Mouse (Mus musculus) layer of hippocampus, postnatal 14 days (tissue): ENCODE measurements at regions not wholly inside any gene's neighbourhood (a gene's known extent, or its start where the extent isn't known, plus 50 kb on each side); places are given as distances from the start of the nearest gene placed in this dataset.

Experiments
- DNase-seq, 2 experiments: peaks; one replicate each; pipeline ENCODE4 v3.0.0; 2021 to 2022; ENCODE audit warnings: low spot score in 2 of 2, mixed read lengths in 1 of 2

DNA sequence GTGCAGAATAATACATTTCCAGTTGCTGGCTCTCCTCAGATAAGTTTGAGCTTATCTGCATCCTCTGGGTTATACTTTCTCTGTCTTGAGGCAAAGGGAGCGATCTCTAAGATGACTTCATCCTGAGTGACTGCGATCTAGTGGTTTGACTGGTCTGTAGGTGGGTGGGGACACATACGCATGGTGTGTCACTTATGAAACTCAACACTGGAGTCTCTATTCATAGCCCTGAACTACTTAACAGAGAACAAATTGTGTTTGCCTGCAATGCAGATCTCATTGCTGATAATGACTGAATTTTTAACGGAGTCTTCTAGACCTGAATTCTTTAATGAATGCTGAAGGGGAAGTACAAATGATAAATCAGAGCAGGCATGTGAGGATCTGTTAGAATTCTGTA, 244.7 kb upstream of the Msx2 start:
- peak in 1 of 2 experiments; percentile 31 for DNase-seq

DNA sequence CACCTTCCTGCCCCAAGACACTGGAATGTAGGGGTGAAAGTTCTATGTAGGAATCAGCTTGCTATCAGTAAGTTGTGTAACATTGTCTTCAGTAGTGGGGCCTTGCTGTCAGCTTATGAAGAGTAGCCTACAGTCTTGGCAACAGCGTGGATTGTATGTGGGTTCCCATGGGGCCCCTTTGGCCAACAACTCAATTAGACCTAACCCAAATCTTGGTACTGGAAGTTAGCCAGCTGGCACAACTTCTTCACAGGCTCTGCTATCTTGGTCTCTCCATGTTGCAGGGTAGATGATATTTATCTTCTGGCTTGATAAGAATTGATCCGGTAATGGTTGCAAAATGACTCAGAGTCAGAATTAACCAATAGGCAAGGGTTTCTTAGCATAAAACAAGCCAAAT, 244.2 kb upstream of the Msx2 start:
- DNase-seq, result no peak

DNA sequence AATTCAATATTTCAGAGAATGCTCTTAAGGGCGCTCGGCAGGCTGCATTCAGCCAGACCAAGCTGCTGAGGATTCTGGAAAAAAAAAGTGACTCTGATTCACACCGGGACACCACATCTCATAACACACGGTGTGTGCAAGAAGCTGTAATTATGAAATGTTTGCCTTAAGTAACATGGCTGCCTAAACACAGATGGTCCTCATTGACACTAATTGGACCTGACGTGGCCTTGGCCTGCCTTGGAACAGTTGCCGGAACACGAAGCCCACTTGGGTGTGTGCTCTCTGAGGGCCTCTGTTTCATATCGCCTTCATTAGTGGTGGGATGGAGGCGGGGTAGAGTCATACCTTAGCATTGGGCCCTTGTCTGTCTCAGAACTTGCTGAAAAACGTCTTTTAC, 236.2 kb upstream of the Msx2 start:
- DNase-seq, result no peak

DNA sequence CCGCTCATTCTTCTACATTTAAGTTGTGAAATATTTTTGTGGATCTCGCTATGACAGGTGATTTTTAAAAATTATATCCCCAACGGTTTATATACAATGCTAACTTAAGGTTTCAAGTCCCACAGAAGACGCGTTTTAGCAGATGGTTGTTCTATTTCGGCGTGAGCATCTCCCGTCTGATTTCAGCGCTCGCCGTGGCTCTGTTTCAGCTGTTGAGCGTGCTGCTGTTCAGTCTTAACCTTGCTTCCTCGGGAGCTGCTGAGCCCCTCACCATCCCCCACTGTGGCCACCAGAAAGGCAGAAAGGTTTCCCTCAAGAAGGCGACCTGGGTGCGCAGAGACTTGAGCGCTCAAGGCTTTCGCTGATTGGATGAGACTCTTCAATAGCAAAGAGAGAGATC, 234.7 kb upstream of the Msx2 start:
- DNase-seq, result no peak

DNA sequence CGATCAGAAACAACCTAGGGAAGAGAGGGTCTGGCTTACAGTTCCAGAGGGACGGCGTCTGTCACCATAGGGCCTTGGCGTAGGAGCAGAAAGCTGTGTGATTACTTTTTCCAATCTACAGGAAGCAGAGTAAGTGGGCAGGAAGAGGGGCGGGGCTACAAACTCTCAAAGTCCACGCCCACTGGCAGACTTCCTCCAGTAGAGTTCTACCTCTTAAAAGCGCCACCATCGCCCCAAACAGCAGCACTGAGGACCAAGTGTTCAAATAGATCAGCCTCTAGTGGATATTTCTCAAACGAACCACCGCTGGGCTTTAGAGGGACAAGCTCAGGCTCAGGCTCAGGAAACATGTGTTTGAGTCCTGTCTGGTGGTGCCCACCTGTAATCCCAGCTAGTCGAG, 231.2 kb upstream of the Msx2 start:
- no peak for DNase-seq

DNA sequence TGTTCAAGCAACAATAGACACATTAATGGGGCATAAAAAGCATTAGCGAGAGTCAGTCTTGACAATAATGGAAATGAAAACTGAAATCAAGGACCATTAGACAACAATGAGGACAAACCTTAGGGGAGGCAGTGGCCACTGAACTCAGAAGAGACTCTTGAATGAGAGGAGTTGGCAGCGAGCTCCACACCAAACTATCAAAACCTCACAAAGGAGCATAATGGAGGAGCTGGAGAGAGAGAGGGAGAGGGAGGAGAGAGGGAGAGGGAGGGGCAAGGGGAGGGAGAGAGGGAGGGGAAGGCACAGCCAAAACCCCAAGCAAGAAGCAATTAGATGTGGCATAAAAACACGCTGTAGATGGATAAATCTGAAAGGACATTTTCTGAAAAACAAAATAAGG, 227.4 kb upstream of the Msx2 start:
- no peak for DNase-seq

DNA sequence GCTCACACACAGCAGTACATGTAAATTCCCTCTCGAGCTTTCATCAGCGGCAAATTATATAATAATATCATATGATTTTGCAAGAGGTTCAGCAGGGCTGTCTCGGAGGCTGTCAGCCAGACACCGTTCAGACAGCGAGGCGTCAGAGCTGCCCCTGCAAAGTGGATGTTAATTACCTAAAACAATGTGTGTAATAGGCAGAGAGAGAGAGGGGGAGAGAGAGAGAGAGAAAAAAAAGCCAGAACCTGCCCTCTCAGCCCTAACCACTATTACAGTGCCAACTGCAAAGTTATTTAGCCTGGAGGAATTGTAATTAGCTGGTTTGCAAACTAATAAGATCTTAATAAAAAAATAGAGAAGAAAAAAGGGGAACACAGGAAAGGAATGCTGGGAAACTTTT, 225.1 kb upstream of the Msx2 start:
- no peak for DNase-seq

DNA sequence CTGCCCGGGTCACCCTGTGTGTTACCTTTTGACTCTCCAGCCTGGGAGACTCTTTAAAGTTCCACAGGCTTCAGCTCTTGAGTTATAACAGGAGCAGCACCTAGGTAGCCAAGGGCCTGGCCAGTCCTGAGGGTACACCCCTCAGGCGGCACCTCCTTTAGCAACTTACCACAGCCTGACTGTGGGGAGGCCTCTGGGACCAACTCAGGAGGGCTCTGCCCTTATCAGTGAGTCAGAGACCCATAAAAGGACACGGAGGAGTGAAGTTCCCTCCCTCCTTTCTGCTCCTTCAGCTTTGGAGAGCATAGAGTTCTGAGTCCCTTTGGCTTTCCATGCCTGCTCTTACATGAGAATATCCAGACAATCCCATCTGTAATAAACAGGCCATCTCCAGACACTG, 222.5 kb upstream of the Msx2 start:
- no peak for DNase-seq

DNA sequence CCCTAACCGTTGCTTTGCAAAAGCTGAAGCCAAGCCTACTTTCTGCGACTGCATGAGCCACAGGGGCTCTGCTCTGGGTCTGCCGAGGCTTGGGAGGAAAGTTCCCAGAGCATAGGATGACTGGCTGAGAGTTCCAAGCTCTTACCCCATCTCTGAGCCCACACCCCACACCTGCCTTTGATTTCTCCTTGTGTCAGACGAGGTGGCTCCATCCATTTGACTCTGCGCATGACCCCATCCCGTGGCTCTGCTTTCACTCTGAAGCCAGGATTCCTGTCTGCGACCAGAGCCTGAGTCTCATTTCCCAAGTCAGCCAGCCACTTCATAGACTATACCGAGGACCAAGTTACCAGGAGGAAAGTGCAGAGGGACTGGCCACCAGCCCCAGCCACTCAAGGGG, 216.1 kb upstream of the Msx2 start:
- DNase-seq, result no peak

DNA sequence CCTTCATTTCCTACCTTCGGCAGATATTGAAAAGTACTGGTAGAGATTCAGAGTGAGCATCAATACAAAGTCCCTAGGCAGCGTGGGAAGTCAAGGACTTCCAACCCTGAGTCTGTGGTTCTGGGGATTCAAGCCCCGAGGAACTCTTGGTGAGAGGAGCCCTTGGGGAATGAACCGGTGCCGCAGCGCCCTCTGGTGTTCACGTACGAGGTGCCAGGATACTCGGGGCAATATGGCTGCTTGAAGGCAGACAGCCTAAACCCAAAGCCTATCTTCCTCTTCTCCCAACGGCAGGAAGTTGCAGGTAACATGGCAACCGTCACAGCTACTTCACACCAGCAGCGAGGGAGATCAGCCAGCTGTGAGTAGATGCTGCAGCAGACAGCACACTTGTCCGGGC, 215.6 kb upstream of the Msx2 start:
- peak; percentile 84 to 86 for DNase-seq

DNA sequence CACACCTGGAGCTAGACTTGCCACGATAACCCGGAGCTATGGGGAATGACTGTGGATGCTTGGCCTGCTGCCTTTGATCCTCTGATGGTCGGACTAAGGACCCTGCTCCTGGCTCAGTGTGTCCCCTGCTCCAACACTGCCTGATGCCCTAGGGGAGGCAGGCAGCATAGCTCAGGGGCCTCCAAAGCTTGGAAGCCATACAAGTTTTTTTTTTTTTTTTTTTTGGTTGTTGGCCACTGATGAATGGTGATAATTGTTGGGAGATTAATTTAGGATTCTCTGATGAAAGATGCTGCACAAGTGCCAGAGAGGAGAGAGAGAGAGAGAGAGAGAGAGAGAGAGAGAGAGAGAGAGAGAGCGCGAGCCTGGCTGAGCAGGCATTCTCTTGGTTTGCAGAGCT, 211.6 kb upstream of the Msx2 start:
- DNase-seq, result no peak

DNA sequence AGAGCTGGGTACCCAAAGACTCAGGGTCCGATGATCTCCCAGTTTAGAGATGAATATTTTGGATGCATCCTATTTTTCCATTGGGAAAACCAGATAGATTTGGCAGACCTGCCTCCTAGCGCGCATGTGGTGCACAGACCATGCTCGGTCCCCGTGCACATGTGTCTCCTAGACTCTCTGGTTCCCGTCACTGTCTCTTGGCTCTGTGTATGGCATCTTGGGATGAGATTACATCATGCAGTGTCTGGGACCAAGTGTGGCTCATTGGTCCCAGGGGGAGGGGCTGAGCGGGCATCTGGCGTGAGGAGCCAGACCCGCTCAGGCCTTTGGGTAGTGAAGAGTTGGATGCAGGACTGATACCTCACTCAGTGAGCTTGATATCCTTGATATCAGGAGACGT, 204.3 kb upstream of the Msx2 start:
- DNase-seq, result no peak

DNA sequence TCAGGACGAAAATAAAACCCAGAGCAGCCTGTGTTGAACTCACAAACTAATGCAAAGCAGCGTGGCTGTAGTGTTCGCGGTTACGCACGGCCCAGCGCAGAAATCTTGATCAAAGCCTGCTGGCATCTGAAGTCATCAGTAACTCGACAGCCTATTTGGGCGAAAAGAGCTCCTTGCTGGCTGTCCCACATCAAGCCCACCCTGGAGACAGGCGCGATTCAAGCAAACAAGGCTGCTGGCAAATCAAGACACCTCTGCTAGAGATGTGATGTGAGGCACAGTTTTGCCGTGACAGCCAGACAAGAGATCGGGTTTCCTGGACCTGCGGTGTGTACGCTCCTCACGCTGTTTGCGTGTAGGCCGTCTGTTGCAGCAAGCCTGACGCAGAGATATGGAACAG, 197.5 kb upstream of the Msx2 start:
- DNase-seq, result no peak

DNA sequence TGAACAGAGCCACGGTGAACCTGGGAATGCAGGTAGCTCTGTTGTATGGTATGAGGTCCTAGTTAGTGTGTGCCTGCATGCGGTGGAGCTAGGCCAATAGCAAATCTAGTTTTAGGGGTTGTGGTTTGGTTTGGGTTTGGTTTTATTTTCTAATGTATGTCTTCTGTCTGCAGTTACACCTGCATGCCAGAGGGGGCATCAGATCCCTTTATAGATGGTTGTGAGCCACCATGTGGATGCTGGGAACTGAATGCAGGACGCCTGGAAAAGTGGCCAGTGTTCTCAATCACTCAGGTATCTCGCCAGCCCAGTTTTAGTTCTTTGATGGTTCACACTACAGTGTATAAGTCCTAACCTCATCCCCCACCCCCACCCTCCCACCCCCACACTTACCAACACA, 194.6 kb upstream of the Msx2 start:
- DNase-seq, result no peak

DNA sequence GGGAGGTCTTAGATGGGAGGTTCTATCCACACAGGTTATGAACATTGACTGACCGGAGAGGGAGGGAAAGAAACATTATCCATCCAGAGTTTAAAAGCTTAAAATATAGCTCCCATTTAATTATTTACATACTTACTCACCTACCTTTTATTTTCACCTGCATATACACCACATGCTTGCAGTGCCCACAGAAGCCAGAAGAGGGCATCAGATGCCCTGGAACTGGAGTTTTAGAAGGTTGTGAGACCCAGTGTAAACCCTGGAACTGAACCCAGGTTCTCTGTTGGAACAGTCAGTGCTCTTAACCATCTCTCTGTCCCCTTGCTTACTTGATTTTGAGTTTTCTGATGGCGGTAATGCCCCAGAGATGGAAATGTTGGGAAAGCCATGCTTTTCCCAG, 192.7 kb upstream of the Msx2 start:
- DNase-seq, result no peak

DNA sequence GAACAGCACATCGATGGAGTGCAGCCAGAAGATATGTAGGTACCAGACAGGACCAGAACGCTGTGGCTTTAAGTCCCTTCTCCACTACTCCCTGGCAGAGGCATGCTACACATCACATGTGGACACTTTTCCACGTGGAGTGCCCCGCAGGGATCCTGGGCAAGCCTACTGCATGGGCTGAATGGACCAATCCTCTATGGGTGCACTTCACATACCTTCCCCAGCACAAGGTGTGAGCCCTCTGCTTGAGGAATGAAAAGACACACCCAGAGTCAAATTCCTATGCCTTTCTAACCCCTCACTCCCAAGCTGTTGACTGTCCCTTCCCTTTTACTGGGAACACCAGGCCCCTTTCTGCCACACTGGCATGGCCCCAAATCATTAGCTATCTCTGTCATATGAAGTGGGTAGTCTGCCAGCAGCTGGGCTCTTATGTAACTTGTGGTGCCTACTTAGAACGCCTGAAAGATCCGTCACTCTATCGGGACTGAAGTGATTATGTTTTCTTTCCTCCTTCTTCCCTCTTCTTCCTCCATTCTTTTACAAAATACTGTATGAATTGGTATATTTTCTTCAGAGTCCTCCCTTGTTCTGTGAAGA, 191.9 kb upstream of the Msx2 start:
- DNase-seq, result no peak

DNA sequence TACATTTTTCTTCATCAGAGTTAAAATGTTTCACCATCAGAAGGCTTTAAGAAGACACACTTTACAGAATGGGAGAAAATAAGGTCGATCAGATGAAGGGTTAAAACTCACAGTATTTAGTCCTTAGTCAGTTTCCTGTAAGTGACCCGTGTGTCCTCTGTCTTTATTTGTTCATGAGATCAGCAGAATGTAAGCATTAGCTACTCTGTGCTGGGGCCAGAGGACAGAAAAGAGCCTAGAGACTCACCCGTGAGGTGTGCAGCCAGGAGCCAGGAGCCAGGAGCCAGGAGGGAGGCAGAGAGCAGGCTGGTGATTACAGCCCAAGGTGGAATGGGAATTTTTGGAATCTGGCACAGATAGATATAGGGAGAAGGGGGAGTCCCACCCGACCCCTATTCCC, 180.0 kb upstream of the Msx2 start:
- DNase-seq, result no peak

DNA sequence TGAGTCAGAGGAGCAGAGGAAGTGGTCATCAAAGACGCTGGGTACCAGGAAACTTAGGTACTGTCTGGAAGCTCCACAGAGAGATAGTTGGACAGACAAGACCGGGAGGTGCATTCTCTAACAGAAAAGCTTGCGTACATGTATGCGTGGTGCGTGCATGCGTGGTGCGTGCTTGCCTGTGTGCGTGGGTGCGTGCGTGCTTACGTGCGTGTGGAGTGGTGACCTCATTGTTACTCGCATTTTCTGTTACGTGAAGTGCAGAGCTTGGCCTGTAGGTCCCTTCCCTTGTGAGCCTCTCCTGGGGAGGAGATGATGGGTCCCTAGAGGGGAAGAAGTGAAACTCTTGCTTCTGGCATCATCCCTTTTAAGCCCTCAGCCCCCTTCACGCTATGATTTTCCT, 175.5 kb upstream of the Msx2 start:
- DNase-seq, result no peak

DNA sequence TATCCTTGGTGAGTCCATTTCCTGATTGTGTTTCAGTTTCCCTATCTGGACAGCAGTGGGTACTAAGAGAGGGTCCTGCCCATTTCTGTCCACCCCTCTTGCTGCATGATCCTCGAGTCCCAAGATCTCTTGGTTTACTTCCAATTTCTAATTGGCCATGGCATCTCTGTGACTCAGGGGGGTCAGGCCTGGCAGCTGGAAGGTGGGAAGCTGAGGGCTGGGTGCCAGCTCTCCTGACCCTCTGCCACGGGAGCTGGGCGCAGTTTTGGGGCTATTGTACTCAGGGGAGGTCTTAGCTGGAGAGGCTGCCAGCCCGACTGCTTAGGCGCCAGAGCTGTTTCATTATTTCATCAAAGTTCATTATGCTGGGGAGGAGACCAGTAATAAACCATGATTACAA, 169.7 kb upstream of the Msx2 start:
- DNase-seq, result peak; percentile 5 to 43

DNA sequence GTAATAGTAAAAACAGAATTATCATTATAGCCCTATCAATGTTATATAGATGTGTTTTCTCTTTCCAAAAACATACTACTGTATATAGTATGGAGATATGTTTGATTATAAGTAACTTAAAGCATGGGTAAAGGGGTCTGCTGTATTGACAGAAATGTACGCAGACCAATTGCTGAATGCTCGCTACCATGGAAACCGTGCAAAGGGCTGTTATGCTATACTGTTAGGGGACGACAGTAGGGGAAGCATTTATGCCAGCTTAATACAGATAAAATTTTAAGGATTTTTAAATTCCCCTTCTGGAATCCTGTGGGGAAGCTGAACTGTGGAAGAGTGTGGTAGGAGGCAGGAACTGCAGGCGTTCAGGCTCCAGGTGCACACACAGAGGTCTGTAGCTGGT, 166.7 kb upstream of the Msx2 start:
- DNase-seq, result no peak

DNA sequence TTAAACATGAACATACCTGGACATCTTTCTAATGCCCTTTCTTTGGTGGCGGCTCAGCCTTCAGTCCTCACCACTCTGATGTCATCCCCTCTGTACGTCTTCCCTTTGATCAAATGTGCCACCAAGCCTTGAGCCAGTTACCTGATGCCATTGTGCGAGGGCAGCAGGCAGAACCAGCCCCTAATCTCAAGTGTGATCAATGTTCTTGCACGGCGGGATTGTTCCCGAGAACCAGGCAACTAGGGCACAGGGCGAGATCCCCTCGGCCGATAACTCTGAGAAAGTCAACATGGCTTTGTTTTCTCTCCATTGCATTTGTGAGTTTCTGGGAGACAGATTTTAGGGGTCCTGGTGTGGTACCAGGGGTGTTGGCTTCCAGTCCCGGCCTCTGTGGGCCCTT, 166.2 kb upstream of the Msx2 start:
- DNase-seq, result no peak

DNA sequence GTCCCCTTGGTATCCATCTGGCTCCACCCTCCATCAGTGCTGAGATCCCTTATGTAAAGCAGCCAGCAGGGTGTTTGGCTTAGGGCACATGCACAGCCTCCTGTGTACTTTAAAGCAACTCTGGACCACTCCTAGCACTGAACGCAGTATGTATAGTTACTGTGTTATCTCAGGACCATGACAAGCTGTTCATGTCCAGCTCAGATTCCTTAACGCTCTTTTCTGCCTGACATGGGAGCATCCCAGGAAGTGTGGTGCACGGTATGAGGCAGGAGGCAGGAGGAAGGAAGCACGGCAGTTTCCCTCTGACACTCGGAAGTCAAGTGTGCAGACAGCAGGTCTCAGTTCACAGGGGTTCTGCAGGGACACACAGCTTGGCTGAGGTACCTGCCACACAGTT, 163.1 kb upstream of the Msx2 start:
- no peak for DNase-seq

DNA sequence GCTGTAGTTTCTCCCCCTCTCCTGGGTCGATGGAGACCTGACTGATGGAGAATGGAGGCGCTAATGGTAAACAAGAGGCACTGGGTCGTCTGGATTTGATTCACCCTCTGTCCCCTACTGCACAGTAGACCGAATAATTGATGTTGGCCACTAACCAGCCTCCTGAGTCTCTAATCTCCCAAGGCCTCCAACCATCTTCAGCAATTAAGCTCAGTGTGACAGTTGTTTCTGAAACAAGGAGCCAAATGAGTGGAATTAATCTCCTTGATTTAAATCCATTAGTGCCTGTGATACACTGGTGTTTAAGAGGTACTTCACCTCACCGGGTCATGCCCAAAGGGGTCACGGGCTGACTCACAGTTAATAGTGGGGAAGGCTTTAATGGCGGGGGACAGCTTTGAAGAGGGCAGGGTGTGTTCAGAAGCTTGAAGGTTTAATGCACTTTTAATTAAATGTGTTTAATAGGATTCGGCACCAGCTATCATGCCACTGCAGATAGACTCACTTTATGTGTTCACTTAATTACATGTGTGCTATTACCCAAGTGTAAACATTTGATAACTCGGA, 161.8 kb upstream of the Msx2 start:
- DNase-seq, result no peak

DNA sequence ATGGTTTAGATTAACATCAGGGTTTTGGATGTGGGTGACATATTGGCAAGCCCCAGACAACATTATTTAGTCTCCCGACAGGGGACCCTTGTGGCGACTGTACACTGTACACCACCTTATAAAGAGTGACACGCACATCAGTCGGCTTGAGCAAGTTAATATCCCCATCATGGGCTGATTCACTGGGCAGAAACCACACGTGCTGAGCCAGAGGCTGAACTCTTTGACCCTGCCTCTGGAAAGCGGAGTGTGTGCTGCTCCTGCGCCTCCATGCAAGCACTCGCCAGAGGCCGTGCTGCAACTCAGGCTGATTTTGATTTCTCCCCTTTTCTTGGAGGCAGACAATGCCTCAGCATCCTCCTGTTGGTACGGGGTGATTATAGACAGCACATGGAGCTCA, 125.2 kb upstream of the Msx2 start:
- DNase-seq, result no peak
